Mouse (Mus musculus): ENCODE data around the gene Slco2a1. TPM values are rescaled to one million over a fixed set of nuclear protein-coding genes. Genes with fewer than 3 reads are reported as not detected.

Slco2a1 gene
- total and polyA plus RNA-seq, 3 experiments: 0.14 TPM; not detected in 2

- H3K27me3 ChIP-seq (replicated peaks): peaks cover 33% of the 10 kb centered on the region
- H3K4me2 ChIP-seq (ENCODE audit: insufficient read depth, low read depth, poor library complexity, severe bottlenecking): no peak overlapping the region
- no peak for DNase-seq (ENCODE audit: extremely low read depth)
- TF ChIP-seq JUN (IDR thresholded peaks at IDR 0.05; ENCODE audit: insufficient read depth, low read depth, low read length) (no peak), JUND (conservative IDR thresholded peaks at IDR 0.05; ENCODE audit: low read depth, low read length) (no peak), CHD2 (IDR thresholded peaks at IDR 0.05; ENCODE audit: low read length) (no peak), TCF12 (IDR thresholded peaks at IDR 0.05; ENCODE audit: low read depth, low read length) (no peak), ZMIZ1 (IDR thresholded peaks at IDR 0.05; ENCODE audit: low read depth, low read length) (no peak), MXI1 (IDR thresholded peaks at IDR 0.05; ENCODE audit: low read depth, low read length) (no peak), PAX5 (IDR thresholded peaks at IDR 0.05; ENCODE audit: low read length) (no peak), ZC3H11A (IDR thresholded peaks at IDR 0.05; ENCODE audit: low read depth, low read length) (no peak), POLR2A (IDR thresholded peaks at IDR 0.05; ENCODE audit: low read depth, low read length) (no peak), MEF2A (IDR thresholded peaks at IDR 0.05; ENCODE audit: borderline replicate concordance, low read depth, low read length) (no peak), RAD21 (IDR thresholded peaks at IDR 0.05; ENCODE audit: low read depth, low read length) (no peak), GABPA (IDR thresholded peaks at IDR 0.05; ENCODE audit: insufficient replicate concordance, low read depth, low read length) (no peak), ZNF384 (IDR thresholded peaks at IDR 0.05; ENCODE audit: low read depth, low read length) (no peak), MAFK (IDR thresholded peaks at IDR 0.05; ENCODE audit: insufficient replicate concordance, low read length) (no peak)
- H3K27ac ChIP-seq (ENCODE audit: insufficient read depth, low read depth): no peak overlapping the region
- no peaks in the 10 kb centered on the region for H3K4me1 ChIP-seq (ENCODE audit: control insufficient read depth in 1 of 2, insufficient read depth in 2 of 2)
- dilution Hi-C loops (cut with MboI; ENCODE audit: extremely low pct_ligation_motif_present, extremely low pct_unique_long_range_greater_than_20kb, low sequenced_read_pairs): no loop called here
- in situ Hi-C loops (cut with MboI; ENCODE audit: low pct_ligation_motif_present, low pct_unique_long_range_greater_than_20kb, low sequenced_read_pairs): no loop called here
- no peaks in the 10 kb centered on the region for H3K36me3 ChIP-seq (replicated peaks in 1 of 2; ENCODE audit: control insufficient read depth in 1 of 2, insufficient read depth in 1 of 2, low read length in 1 of 2)
- H3K4me3 ChIP-seq (replicated peaks in 1 of 3; ENCODE audit: low read depth in 2 of 3, low read length in 2 of 3, poor library complexity in 1 of 3): no peak overlapping the region
- no peak overlapping the region for H3K9ac ChIP-seq (ENCODE audit: insufficient read depth, low read depth)
- H3K9me3 ChIP-seq (replicated peaks; ENCODE audit: low read length): no peaks in the 10 kb centered on the region
- no peaks in the 10 kb centered on the region for H3K79me2 ChIP-seq (replicated peaks; ENCODE audit: control insufficient read depth, extremely low read depth, insufficient read depth, poor library complexity, severe bottlenecking)
These were observed 124.8 kb downstream of the Slco2a1 start for GRCm38 (mm10) chr9:103113351-103113750.

- Histone ChIP-seq H3K9ac (ENCODE audit: insufficient read depth, low read depth) (no peak overlapping the region), H3K4me3 (replicated peaks in 1 of 3; ENCODE audit: low read depth in 2 of 3, low read length in 2 of 3, poor library complexity in 1 of 3) (no peak overlapping the region), H3K4me2 (ENCODE audit: insufficient read depth, low read depth, poor library complexity, severe bottlenecking) (no peak overlapping the region), H3K79me2 (replicated peaks; ENCODE audit: control insufficient read depth, extremely low read depth, insufficient read depth, poor library complexity, severe bottlenecking) (no peaks in the 10 kb centered on the region), H3K27me3 (replicated peaks) (peaks cover 35% of the 10 kb centered on the region), H3K9me3 (replicated peaks; ENCODE audit: low read length) (no peaks in the 10 kb centered on the region), H3K4me1 (ENCODE audit: control insufficient read depth in 1 of 2, insufficient read depth in 2 of 2) (peaks cover 0 to 2% of the 10 kb centered on the region in 2 experiments; a peak in 1 of 4 replicates), H3K36me3 (replicated peaks in 1 of 2; ENCODE audit: control insufficient read depth in 1 of 2, insufficient read depth in 1 of 2, low read length in 1 of 2) (no peaks in the 10 kb centered on the region), H3K27ac (ENCODE audit: insufficient read depth, low read depth) (no peak overlapping the region)
- TF ChIP-seq CHD1 (IDR thresholded peaks at IDR 0.05; ENCODE audit: low read depth, low read length) (no peak), ETS1 (conservative IDR thresholded peaks at IDR 0.05; ENCODE audit: low read depth, low read length) (no peak), NRF1 (IDR thresholded peaks at IDR 0.05; ENCODE audit: low read depth, low read length) (no peak), POLR2A (IDR thresholded peaks at IDR 0.05; ENCODE audit: low read depth, low read length) (no peak), ELF1 (IDR thresholded peaks at IDR 0.05; ENCODE audit: low read depth, low read length) (no peak)
- DNase-seq (ENCODE audit: extremely low read depth): no peak
- dilution Hi-C loops (cut with MboI; ENCODE audit: extremely low pct_ligation_motif_present, extremely low pct_unique_long_range_greater_than_20kb, low sequenced_read_pairs) (no loop called here), in situ Hi-C loops (cut with MboI; ENCODE audit: low pct_ligation_motif_present, low pct_unique_long_range_greater_than_20kb, low sequenced_read_pairs) (no loop called here)
These were observed 125.8 kb downstream of the Slco2a1 start for GRCm38 (mm10) chr9:103114326-103114725.

Data from CH12.LX (cell line).